Mouse (Mus musculus) intestine, embryonic 15.5 days (tissue): ENCODE measurements at regions not wholly inside any gene's neighbourhood (a gene's known extent, or its start where the extent isn't known, plus 50 kb on each side); places are given as distances from the start of the nearest gene placed in this dataset.

Experiments used
- ATAC-seq: fragments of 200-750 bp; cut with Nextera tagmentation; 2 replicates; pipeline ENCODE4 v1.8.0; 2017; ENCODE audit warnings: moderate TSS enrichment, moderate library complexity
- H3K27ac ChIP-seq: fragments of 300-500 bp; sonication (generic); 2 replicates; pipeline ENCODE4 v1.5.1; 2015; ENCODE audit warnings: mild to moderate bottlenecking, inconsistent platforms
- H3K27me3 ChIP-seq: fragments of 300-500 bp; sonication (generic); replicated peaks from 2 replicates; pipeline ENCODE4 v1.6.1; 2015; ENCODE audit warnings: inconsistent platforms
- H3K36me3 ChIP-seq: fragments of 300-500 bp; sonication (generic); 2 replicates; pipeline ENCODE4 v1.6.1; 2015; ENCODE audit warnings: inconsistent platforms
- H3K4me1 ChIP-seq: fragments of 300-500 bp; sonication (generic); replicated peaks from 2 replicates; pipeline ENCODE4 v1.6.1; 2015; ENCODE audit warnings: inconsistent platforms
- H3K4me2 ChIP-seq: fragments of 300-500 bp; sonication (generic); replicated peaks from 2 replicates; pipeline ENCODE4 v1.6.1; 2015; ENCODE audit warnings: mild to moderate bottlenecking, inconsistent platforms
- H3K4me3 ChIP-seq: fragments of 300-500 bp; sonication (generic); replicated peaks from 2 replicates; pipeline ENCODE4 v1.5.1; 2015; ENCODE audit warnings: inconsistent platforms
- H3K9ac ChIP-seq: fragments of 300-500 bp; sonication (generic); 2 replicates; pipeline ENCODE4 v1.6.1; 2015; ENCODE audit warnings: inconsistent platforms
- H3K9me3 ChIP-seq: fragments of 300-500 bp; sonication (generic); 2 replicates; pipeline ENCODE4 v1.6.1; 2016; ENCODE audit warnings: inconsistent platforms
- WGBS: fragments of 180-500 bp; shearing (Covaris S2); methylation state at CpG from one replicate; pipeline ENCODE4 v1.1.7; 2015; 5-methylcytosine and 5-hydroxymethylcytosine counted together

- no peak overlapping the region for H3K4me3 ChIP-seq
- WGBS = 52% methylated on average over 8 of the region's 8 CpGs
- 0 out of 2 replicates have a peak, but pooled peaks cover 2% of the 10 kb centered on the region for H3K4me1 ChIP-seq
- H3K9ac ChIP-seq = no peak overlapping the region
- no peak overlapping the region for H3K4me2 ChIP-seq
- no peak overlapping the region for H3K27ac ChIP-seq
- H3K9me3 ChIP-seq = no peaks in the 10 kb centered on the region
- H3K36me3 ChIP-seq = no peaks in the 10 kb centered on the region
- H3K27me3 ChIP-seq = no peaks in the 10 kb centered on the region
- ATAC-seq = no peak
Measured at GRCm38 (mm10) chr11:117059120-117059519, 55.8 kb upstream of the Sec14l1 start.

GRCm38 (mm10) chr11:117059981-117060705 is 54.8 kb upstream of the Sec14l1 start:
- H3K9me3 ChIP-seq = no peaks in the 10 kb centered on the region

GRCm38 (mm10) chr11:117060706-117061337 is 54.1 kb upstream of the Sec14l1 start:
- 40% methylated on average over 9 of the region's 9 CpGs for WGBS
- no peak for ATAC-seq
- Histone ChIP-seq H3K4me2 (peak overlapping the region; percentile 34), H3K27ac (no peak overlapping the region), H3K4me3 (no peak overlapping the region), H3K36me3 (no peaks in the 10 kb centered on the region), H3K27me3 (no peaks in the 10 kb centered on the region), H3K9me3 (no peaks in the 10 kb centered on the region), H3K4me1 (0 out of 2 replicates have a peak, but pooled peaks cover 2% of the 10 kb centered on the region), H3K9ac (no peak overlapping the region)

More at GRCm38 (mm10) chr11:117059981-117060705, 54.8 kb upstream of the Sec14l1 start:
- Histone ChIP-seq H3K4me2 (peak overlapping the region; percentile 34), H3K27ac (no peak overlapping the region), H3K36me3 (no peaks in the 10 kb centered on the region), H3K4me3 (no peak overlapping the region), H3K27me3 (no peaks in the 10 kb centered on the region), H3K9ac (no peak overlapping the region), H3K4me1 (0 out of 2 replicates have a peak, but pooled peaks cover 2% of the 10 kb centered on the region)
- 27% methylated on average over 19 of the region's 19 CpGs for WGBS
- ATAC-seq = no peak

- ATAC-seq = no peak
- H3K27me3 ChIP-seq = no peaks in the 10 kb centered on the region
- 63% methylated on average over 14 of the region's 14 CpGs for WGBS
- H3K4me2 ChIP-seq = no peak overlapping the region
- H3K9me3 ChIP-seq = no peaks in the 10 kb centered on the region
- H3K9ac ChIP-seq = no peak overlapping the region
- no peaks in the 10 kb centered on the region for H3K36me3 ChIP-seq
- H3K4me1 ChIP-seq = no peaks in the 10 kb centered on the region
- H3K27ac ChIP-seq = no peak overlapping the region
- H3K4me3 ChIP-seq = no peak overlapping the region
Measured at GRCm38 (mm10) chr11:117062772-117063499, 52.0 kb upstream of the Sec14l1 start.
